Mouse (Mus musculus) megakaryocyte, embryonic 14.5 days (primary cell): ENCODE results near the gene Tent5b.

Experiments used
- FLI1 ChIP-seq: IDR thresholded peaks from 2 replicates; pipeline ENCODE4 v1.6.1; 2012; ENCODE audit warnings: low read length, inconsistent platforms, mixed read lengths
- GATA1 ChIP-seq: IDR thresholded peaks from 3 replicates; pipeline ENCODE4 v1.6.1; 2012; ENCODE audit warnings: mixed read lengths, low read length, inconsistent platforms, borderline replicate concordance

DNA sequence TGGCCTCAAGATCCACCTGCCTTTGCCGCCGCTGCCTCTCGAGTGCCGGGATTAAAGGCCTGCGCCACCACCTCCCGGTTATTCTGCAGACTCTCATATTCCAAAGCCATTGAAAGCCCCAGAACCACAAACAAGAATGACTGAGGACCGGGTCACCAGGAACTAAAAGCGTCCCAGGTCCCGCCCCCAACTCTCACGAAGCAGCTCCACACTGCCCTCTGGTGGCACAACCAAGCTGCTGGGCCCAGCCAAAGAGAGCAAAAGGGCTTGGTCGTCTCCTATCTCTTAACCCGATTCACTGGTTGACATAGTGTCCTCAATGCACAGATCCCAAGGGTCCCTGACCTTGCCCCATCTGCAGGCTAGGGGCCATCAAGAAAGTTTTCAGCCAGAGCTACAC lies 14.5 kb downstream of the Tent5b start:
- TF ChIP-seq GATA1: no peak
- TF ChIP-seq FLI1: no peak
